Mouse (Mus musculus) G1E (cell line): Measurements from ENCODE around the gene Vgf.

Experiments
- CTCF ChIP-seq: IDR thresholded peaks from 2 replicates; pipeline ENCODE4 v1.5.1; 2012; ENCODE audit warnings: low read depth, low read length, inconsistent platforms, mixed read lengths
- GATA1 ChIP-seq: IDR thresholded peaks from 2 replicates; pipeline ENCODE4 v1.6.1; 2012; ENCODE audit warnings: borderline replicate concordance, low read length, inconsistent platforms, mixed read lengths
- TAL1 ChIP-seq: conservative IDR thresholded peaks from 2 replicates; pipeline ENCODE4 v1.6.1; 2012; ENCODE audit warnings: low read depth, low read length, inconsistent platforms, mixed read lengths

DNA sequence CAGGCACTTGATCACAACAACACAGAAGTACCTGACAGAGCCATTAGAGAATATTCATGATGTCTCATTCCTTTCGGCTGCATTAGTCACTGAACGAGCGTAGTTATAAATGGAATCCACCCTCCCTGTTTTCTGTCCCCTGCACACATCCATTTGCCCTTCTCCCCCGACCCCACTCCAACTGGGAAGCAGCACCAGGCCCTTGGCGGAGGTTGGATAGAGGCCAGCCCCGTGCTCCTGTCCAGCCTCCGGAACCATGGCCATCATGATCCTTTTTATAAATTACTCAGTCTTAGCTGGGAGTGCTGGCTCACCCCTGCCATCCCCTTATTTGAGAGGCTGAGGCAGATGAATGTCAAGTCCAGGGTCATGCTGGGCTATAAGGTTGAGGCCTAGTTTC is 28.1 kb downstream of the Vgf start:
- TF ChIP-seq CTCF (no peak), TAL1 (no peak), GATA1 (no peak)
